Mouse (Mus musculus) hindbrain, embryonic 11.5 days (tissue): ENCODE results near the gene March7. TPM values are rescaled to one million over a fixed set of nuclear protein-coding genes. Genes with fewer than 3 reads are reported as not detected.
A peak's percentile ranks its signal among the peaks of the same experiment; 100 is the strongest.

Experiments
- ATAC-seq: fragments of 200-750 bp; cut with Nextera tagmentation; 2 replicates; pipeline ENCODE4 v1.8.0; 2017; ENCODE audit warnings: mild to moderate bottlenecking, moderate TSS enrichment, moderate library complexity; ENCODE audit not compliant: low FRiP score
- DNase-seq: peaks from one replicate; pipeline ENCODE4 v3.0.0-alpha.2; 2015; ENCODE audit warnings: low spot score
- H3K27ac ChIP-seq: fragments of 300-500 bp; sonication (generic); 2 replicates; pipeline ENCODE4 v1.5.1; 2014; ENCODE audit warnings: mild to moderate bottlenecking, low read depth, low read length
- H3K27me3 ChIP-seq: fragments of 300-500 bp; sonication (generic); 2 replicates; pipeline ENCODE4 v1.6.1; 2014; ENCODE audit warnings: mild to moderate bottlenecking, low read length, moderate library complexity, mixed read lengths; ENCODE audit not compliant: control insufficient read depth, insufficient read depth
- H3K36me3 ChIP-seq: fragments of 300-500 bp; sonication (generic); 2 replicates; pipeline ENCODE4 v1.6.1; 2014; ENCODE audit warnings: mild to moderate bottlenecking, low read length, moderate library complexity, mixed read lengths; ENCODE audit not compliant: control insufficient read depth, insufficient read depth
- H3K4me1 ChIP-seq: fragments of 300-500 bp; sonication (generic); replicated peaks from 2 replicates; pipeline ENCODE4 v1.6.1; 2014; ENCODE audit warnings: low read length, mixed read lengths; ENCODE audit not compliant: control insufficient read depth, insufficient read depth
- H3K4me2 ChIP-seq: fragments of 300-500 bp; sonication (generic); replicated peaks from 2 replicates; pipeline ENCODE4 v1.6.1; 2014; ENCODE audit warnings: mild to moderate bottlenecking, low read depth, low read length
- H3K4me3 ChIP-seq: fragments of 300-500 bp; sonication (generic); 2 replicates; pipeline ENCODE4 v1.5.1; 2014; ENCODE audit warnings: low read depth, low read length
- H3K9ac ChIP-seq: fragments of 300-500 bp; sonication (generic); 2 replicates; pipeline ENCODE4 v1.6.1; 2014; ENCODE audit warnings: low read depth, low read length
- H3K9me3 ChIP-seq: fragments of 300-500 bp; sonication (generic); 2 replicates; pipeline ENCODE4 v1.6.1; 2016; ENCODE audit warnings: low read length; ENCODE audit not compliant: control insufficient read depth
- WGBS: fragments of 180-500 bp; shearing (Covaris S2); extraction: QIAGEN DNeasy Blood & Tissue Kit; methylation state at CpG from one replicate; pipeline ENCODE4 v1.1.7; 2014; 5-methylcytosine and 5-hydroxymethylcytosine counted together
- polyA plus RNA-seq: library from polyadenylated mRNA; unstranded; fragments of >200 nt; fragmentation: Nextera tagmentation; extraction: Ambion mirVana; gene quantifications from 2 replicates; pipeline ENCODE4 v1.2.1, GENCODE M21; 2014

The March7 gene
- polyA plus RNA-seq, 1 experiment from 2014 or later: 88.5 TPM

GRCm38 (mm10) chr2:60175078-60175477 lies 34.6 kb upstream of the March7 start:
- Histone ChIP-seq H3K4me3 (no peak overlapping the region), H3K4me1 (no peaks in the 10 kb centered on the region), H3K27ac (no peak overlapping the region), H3K9me3 (no peaks in the 10 kb centered on the region), H3K36me3 (no peaks in the 10 kb centered on the region), H3K4me2 (no peak overlapping the region), H3K9ac (no peak overlapping the region), H3K27me3 (no peaks in the 10 kb centered on the region)
- 92% methylated on average over 3 of the region's 4 CpGs for WGBS
- ATAC-seq (no peak), DNase-seq (no peak)

GRCm38 (mm10) chr2:60176087-60176486 lies 33.6 kb upstream of the March7 start:
- Histone ChIP-seq H3K27me3 (no peaks in the 10 kb centered on the region), H3K4me1 (no peaks in the 10 kb centered on the region), H3K36me3 (no peaks in the 10 kb centered on the region), H3K4me2 (no peak overlapping the region), H3K9me3 (no peaks in the 10 kb centered on the region), H3K27ac (no peak overlapping the region), H3K9ac (no peak overlapping the region), H3K4me3 (no peak overlapping the region)
- no peak for DNase-seq
- ATAC-seq: no peak
- WGBS: 82% methylated on average over 5 of the region's 5 CpGs

DNA sequence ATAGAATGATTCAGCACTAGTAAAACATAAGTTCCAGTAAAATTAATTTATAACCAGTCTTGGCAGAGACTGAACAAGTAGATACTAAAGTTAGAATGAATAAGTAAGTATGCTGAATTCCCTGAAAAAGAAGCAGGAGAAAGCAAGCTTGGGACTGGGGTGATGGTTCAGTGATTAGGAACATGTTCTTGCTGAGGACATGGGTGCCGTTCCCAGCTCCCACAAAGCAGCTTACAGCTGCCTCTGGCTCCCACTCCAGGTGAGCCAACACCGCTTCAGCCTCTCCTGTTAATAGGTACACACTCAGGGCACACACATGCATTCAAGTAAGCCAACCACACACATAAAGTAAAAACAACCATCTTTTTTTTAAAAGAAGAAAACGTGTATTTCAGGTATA lies 32.2 kb upstream of the March7 start:
- no peak overlapping the region for H3K4me3 ChIP-seq
- H3K9ac ChIP-seq: no peak overlapping the region
- H3K4me2 ChIP-seq: no peak overlapping the region
- no peak for DNase-seq
- WGBS: 81% methylated on average over 3 of the region's 3 CpGs
- H3K27me3 ChIP-seq: no peaks in the 10 kb centered on the region
- no peaks in the 10 kb centered on the region for H3K9me3 ChIP-seq
- no peaks in the 10 kb centered on the region for H3K36me3 ChIP-seq
- no peaks in the 10 kb centered on the region for H3K4me1 ChIP-seq
- no peak for ATAC-seq
- H3K27ac ChIP-seq: no peak overlapping the region

- Histone ChIP-seq H3K36me3 (no peaks in the 10 kb centered on the region), H3K9me3 (no peaks in the 10 kb centered on the region), H3K4me2 (no peak overlapping the region), H3K27me3 (no peaks in the 10 kb centered on the region), H3K27ac (no peak overlapping the region), H3K9ac (no peak overlapping the region), H3K4me1 (no peaks in the 10 kb centered on the region), H3K4me3 (no peak overlapping the region)
- DNase-seq (no peak), ATAC-seq (no peak)
- 68% methylated on average over 2 of the region's 2 CpGs for WGBS
Measured at GRCm38 (mm10) chr2:60181696-60182095, 28.0 kb upstream of the March7 start.

DNA sequence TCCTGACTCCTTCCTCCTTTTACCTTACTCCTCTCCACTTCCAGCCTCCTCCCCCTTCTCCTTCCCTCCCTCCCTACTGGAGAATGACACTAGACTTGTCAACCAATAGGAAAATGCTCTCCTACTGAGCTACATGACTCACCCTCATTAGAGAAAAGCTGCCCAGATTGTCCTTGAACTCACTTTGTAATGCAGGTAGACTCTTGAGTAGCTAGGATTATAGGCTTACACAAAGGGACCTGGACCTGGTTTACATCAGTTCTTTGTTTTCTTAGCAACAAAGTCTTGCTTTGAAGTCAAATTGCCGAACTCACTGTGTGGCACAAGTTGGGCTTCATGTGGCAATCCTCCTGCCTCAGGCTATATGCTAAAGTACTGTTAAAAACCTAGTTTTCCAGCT lies 12.8 kb upstream of the March7 start:
- Histone ChIP-seq H3K4me2 (no peak overlapping the region), H3K27ac (no peak overlapping the region), H3K9me3 (no peaks in the 10 kb centered on the region), H3K4me3 (no peak overlapping the region), H3K9ac (no peak overlapping the region), H3K4me1 (no peaks in the 10 kb centered on the region), H3K27me3 (no peaks in the 10 kb centered on the region), H3K36me3 (no peaks in the 10 kb centered on the region)
- 69% methylated on average over 1 of the region's 1 CpGs for WGBS
- ATAC-seq: no peak
- DNase-seq: no peak

DNA sequence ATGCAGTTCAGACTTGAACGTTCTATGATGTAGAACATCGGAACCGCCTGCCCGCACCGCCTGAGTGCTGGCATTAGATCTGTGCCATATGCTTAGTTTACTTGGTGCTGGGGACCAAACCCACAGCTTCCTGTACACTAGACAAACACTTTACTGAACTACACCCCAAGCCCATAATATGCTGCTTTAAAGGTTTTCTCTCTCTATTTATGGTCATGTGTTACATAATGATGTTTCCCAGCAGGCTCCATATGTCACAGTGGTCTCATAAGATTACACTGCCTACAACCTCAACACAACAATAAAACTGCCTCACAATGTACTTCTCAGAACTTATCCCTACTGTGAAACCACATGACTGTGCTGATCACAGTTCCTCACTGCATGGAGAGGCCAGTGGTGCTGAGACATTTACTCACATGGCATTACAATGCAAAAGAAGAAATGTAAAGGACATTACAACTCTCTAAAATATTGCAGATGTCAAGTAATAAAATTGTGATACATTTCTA lies 9.6 kb upstream of the March7 start:
- no peaks in the 10 kb centered on the region for H3K9me3 ChIP-seq
- no peak for ATAC-seq
- DNase-seq: no peak
- no peak overlapping the region for H3K4me3 ChIP-seq
- no peak overlapping the region for H3K9ac ChIP-seq
- H3K27ac ChIP-seq: no peak overlapping the region
- no peak overlapping the region for H3K4me2 ChIP-seq
- no peaks in the 10 kb centered on the region for H3K27me3 ChIP-seq
- 94% methylated on average over 5 of the region's 5 CpGs for WGBS
- no peaks in the 10 kb centered on the region for H3K4me1 ChIP-seq
- H3K36me3 ChIP-seq: no peaks in the 10 kb centered on the region

- H3K9me3 ChIP-seq: no peaks in the 10 kb centered on the region
Measured at GRCm38 (mm10) chr2:60200667-60201066, 9.0 kb upstream of the March7 start.

GRCm38 (mm10) chr2:60202900-60203530 lies 6.7 kb upstream of the March7 start:
- no peaks in the 10 kb centered on the region for H3K36me3 ChIP-seq
- WGBS: 92% methylated on average over 8 of the region's 8 CpGs
- no peak for ATAC-seq

More at GRCm38 (mm10) chr2:60200667-60201066, 9.0 kb upstream of the March7 start:
- Histone ChIP-seq H3K27me3 (no peaks in the 10 kb centered on the region), H3K4me1 (no peaks in the 10 kb centered on the region), H3K27ac (no peak overlapping the region), H3K36me3 (no peaks in the 10 kb centered on the region), H3K4me2 (no peak overlapping the region), H3K9ac (no peak overlapping the region), H3K4me3 (no peak overlapping the region)
- DNase-seq (peak; percentile 75), ATAC-seq (peak; percentile 56; the same call in 1 of the 2 replicates)
- WGBS: 51% methylated on average over 8 of the region's 8 CpGs

DNA sequence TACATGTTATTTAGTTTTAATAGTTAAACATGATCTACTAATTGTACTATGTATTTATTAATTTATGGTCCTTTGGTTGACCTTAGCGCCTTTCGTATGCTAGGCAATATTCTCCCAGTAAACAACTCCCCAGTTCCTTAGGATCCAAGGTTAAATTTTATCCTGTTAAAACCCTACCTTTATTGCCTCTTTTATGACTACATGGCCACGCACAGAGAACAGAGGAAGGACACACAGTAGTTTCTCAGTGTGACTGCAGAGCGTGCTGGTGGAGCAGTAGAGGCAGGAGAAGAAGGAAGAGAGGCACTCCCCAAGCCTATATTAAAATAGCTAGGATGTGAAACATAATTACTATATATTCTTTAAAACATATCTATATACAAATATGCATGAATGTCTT lies 6.0 kb upstream of the March7 start:
- DNase-seq (no peak), ATAC-seq (no peak)
- Histone ChIP-seq H3K4me3 (no peak overlapping the region), H3K4me1 (no peaks in the 10 kb centered on the region), H3K27ac (no peak overlapping the region), H3K27me3 (no peaks in the 10 kb centered on the region), H3K9me3 (no peaks in the 10 kb centered on the region), H3K4me2 (no peak overlapping the region), H3K36me3 (no peaks in the 10 kb centered on the region), H3K9ac (no peak overlapping the region)
- 94% methylated on average over 4 of the region's 4 CpGs for WGBS

More at GRCm38 (mm10) chr2:60202900-60203530, 6.7 kb upstream of the March7 start:
- Histone ChIP-seq H3K4me2 (no peak overlapping the region), H3K27ac (no peak overlapping the region), H3K4me1 (no peaks in the 10 kb centered on the region), H3K27me3 (no peaks in the 10 kb centered on the region), H3K9me3 (no peaks in the 10 kb centered on the region), H3K4me3 (no peak overlapping the region), H3K9ac (no peak overlapping the region)
- DNase-seq: no peak
